15 mouse cellular contexts compared by ENCODE assay signal in the genomic region with DNA sequence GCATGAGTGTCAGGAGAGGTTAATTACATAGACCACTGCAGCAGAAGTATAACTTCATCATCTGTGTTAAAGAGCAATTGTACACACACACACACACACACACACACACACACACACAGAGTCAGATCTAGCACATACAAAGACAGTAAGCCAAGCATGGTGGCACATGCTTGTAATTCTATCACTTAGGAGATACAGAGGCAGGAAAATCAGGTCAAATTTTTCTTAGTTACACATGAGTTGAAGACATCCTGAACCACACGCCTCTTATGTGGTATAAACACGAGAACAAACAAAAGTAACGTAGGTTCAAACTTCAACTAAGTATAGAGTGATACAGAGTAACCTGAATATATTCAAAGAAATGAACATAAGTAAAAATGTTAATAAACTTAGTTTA. TPM values are rescaled to one million over a fixed set of nuclear protein-coding genes. Genes with fewer than 3 reads are reported as not detected.
DNase-seq lines count a peak whose midpoint lies in the region; ATAC-seq lines count a peak whose summit lies in the region.
"Had no signal": no experiment of that assay in that cellular context is flagged by ENCODE, and none has a peak within 500 bp of the region (broad histone marks: within the 10 kb centered on the region; RNA-seq: fewer than 3 reads in every experiment).

No protein-coding gene starts in this region.

- no peak for ATAC-seq in CD4-positive, CD25-positive, alpha-beta regulatory T cell, adult 4 months
- ATAC-seq: forebrain, embryonic 15.5 days had no signal

- intact Hi-C loops in gastrocnemius, postnatal 14 days (cut with DNase I; ENCODE audit: low total_unique reads): no loop called here

- peak; percentile 32 for DNase-seq in CD4-positive, CD25-positive, alpha-beta regulatory T cell, adult 2 months (ENCODE audit: low read depth, low spot score)
- peak; percentile 30 for DNase-seq in T-cell, adult 2 months (ENCODE audit: low spot score)
- peak; percentile 30 for DNase-seq in retina, postnatal 1 day
- peak; percentile 40 for DNase-seq in thymus, postnatal 4 days
- DNase-seq in gastrocnemius, postnatal 14 days: no peak
- no peak for DNase-seq in gastrocnemius, adult 18-20 months (ENCODE audit: low spot score)
- DNase-seq: adrenal gland, postnatal 10 days; B cell, adult 2 months; cerebellum, adult 11 months; cerebellum, adult 8-10 months; cerebellum, postnatal 25 days; gastrocnemius, postnatal 10 days; heart, adult 2 months had no signal

RNA-seq across cellular contexts. Expression of a gene that starts 15.6 kb away (rescaled TPM):
- 10 to 100 TPM; 41.7 to 42.6 TPM for polyA plus RNA-seq in CD4-positive, CD25-positive, alpha-beta regulatory T cell, adult 4 months (2017; shearing (Covaris generic))
- 10 to 100 TPM; 26.7 to 31.5 TPM for total RNA-seq in gastrocnemius, postnatal 14 days (2021)
- 10 to 100 TPM; 40.4 to 47.1 TPM for total RNA-seq in gastrocnemius, adult 18-20 months (2021)

Comparison
In these comparisons a context has a peak if more than half of its experiments do, and no peak if none do; other contexts are left out.
1. DNase-seq: peak in CD4-positive, CD25-positive, alpha-beta regulatory T cell, adult 2 months (single experiment), T-cell, adult 2 months (single experiment), retina, postnatal 1 day (single experiment) and thymus, postnatal 4 days (single experiment); none in gastrocnemius, postnatal 14 days (single experiment) and gastrocnemius, adult 18-20 months (single experiment).